Mouse (Mus musculus): ENCODE measurements around the gene Crisp2. TPM values are rescaled to one million over a fixed set of nuclear protein-coding genes. Genes with fewer than 3 reads are reported as not detected.
"Not testable (repeated sequence)": the region's sequence is repeated elsewhere in the genome, so short reads cannot be mapped to it uniquely, and the experiment has no call there.

Gene Crisp2
- polyA plus RNA-seq, 1 experiment from 2014 or later = not detected

DNA sequence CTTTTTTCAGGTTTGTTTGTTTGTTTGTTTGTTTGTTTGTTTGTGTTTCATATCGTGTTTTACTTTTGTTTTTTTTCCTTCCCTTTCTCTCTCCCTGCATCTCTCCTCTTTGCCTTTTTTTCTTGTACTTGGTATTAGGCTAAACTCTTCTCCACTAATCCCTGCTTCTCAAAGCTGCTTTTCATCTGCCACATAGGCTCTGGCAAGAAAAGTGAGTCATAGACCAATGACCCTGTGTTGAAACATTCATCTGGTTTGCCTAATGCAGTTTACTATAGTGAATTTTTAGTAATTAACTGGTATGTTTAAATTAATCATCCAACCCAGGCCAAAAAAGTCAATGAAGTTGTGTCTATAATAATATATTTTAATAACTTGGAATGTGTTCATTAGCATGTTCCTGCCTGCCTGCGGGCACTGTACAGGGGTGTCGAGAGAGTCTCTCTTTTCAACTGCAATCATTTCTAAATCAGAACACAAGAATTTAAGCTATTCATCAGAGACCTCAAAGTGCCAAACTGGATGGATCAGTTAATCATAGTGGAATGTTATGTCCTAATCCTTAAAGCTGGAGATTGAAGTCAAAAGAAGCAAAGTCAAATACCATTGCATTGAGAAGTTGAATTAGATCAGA is 4.0 kb downstream of the Crisp2 start:
- Histone ChIP-seq H3K9me3 (no peaks in the 10 kb centered on the region), H3K27ac (no peak overlapping the region), H3K4me3 (no peak overlapping the region), H3K27me3 (ENCODE audit: insufficient read depth, poor library complexity, severe bottlenecking) (no peaks in the 10 kb centered on the region), H3K36me3 (no peaks in the 10 kb centered on the region), H3K4me1 (replicated peaks) (no peaks in the 10 kb centered on the region)
- WGBS = 92% methylated on average over 3 of the region's 3 CpGs
- no peak for DNase-seq (ENCODE audit: low spot score)

DNA sequence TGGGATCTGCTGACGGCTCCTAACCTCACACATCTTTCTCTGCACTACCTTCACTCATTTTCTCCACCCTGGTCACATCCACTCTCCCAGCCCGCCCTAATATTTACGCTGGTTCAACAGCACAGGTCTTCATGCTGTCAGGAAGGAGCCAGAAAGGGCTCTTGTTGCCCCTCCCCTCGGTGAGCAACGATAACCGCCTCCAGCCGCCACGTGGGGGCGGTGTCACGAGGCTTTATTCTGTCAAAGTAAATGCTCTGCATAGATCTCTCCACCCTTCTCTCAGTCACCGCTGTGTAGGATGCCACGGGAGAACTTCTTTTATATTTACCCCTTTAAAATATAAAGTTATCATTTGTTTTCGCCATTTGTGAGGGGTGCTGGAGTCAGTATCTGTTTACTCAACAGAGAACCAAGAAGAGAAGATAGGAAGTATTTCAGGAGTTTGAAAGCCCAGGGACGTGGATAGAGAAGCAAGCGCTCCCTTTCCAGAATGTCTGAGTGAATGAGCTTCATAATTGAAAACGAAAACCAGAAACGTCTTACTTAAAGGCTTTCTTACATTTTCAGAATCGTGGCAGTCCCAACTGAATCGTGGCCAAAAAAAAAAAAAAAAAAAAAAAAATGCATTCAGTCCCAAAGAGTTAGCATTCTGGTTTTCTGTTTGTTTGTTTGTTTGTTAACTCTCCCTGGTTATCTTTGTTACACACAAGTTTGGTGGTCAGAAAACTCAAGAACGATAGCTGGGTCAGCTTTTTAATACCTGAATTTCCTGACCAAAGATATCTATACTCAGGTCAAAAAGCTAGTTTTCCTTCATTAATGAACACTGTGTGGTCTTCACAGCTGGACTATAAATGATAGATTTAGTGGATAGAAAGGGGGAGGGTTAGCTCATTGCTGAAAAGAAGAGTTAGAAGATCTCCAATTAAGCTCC is 12.6 kb downstream of the Crisp2 start:
- Histone ChIP-seq H3K27me3 (ENCODE audit: insufficient read depth, poor library complexity, severe bottlenecking) (no peaks in the 10 kb centered on the region), H3K36me3 (no peaks in the 10 kb centered on the region), H3K4me1 (replicated peaks) (no peaks in the 10 kb centered on the region), H3K9me3 (no peaks in the 10 kb centered on the region), H3K27ac (no peak overlapping the region), H3K4me3 (no peak overlapping the region)
- 62% methylated on average over 20 of the region's 20 CpGs for WGBS
- peak; percentile 11 for DNase-seq (ENCODE audit: low spot score)

DNA sequence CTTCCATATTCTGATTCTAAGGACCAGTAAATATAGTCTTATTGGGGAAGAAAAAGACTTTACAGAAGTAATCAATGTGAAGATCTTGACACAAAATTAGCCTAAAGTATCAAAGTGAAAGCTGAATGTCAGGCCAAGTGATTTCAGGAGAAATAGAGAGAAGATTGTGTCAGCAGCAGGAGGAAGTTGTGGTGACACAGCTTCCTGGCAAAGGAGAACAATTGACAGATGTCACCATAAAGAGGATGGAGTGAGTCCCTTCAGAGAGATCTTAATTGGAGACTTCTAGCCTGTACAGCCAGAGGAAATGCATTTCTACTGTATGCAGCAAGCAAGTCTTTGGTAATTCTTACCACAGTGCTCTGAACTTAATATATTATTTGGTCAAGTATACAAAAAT is 16.9 kb downstream of the Crisp2 start:
- no peaks in the 10 kb centered on the region for H3K9me3 ChIP-seq
- DNase-seq (ENCODE audit: low spot score) = no peak
- H3K27me3 ChIP-seq (ENCODE audit: insufficient read depth, poor library complexity, severe bottlenecking) = no peaks in the 10 kb centered on the region
- no peaks in the 10 kb centered on the region for H3K4me1 ChIP-seq (replicated peaks)
- no peak overlapping the region for H3K27ac ChIP-seq
- no peak overlapping the region for H3K4me3 ChIP-seq
- no peaks in the 10 kb centered on the region for H3K36me3 ChIP-seq

DNA sequence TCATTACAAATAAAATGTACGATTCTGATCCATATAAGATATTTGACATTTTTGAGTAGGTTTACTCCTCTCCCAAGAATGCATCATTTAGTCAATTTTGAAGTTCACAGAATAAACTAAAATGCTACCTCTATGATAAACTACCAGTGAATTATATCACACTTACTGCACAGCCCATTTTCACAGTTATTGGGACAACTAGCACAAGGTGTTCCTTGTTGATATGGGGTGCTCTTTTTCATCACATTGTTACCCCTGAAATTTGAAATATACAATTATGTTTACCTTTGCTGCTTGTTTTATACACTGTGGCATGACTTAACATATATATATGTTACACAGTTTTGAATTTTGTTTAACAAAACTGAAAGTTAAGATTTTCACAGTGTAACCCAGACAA is 39.7 kb downstream of the Crisp2 start:
- no peaks in the 10 kb centered on the region for H3K27me3 ChIP-seq (ENCODE audit: insufficient read depth, poor library complexity, severe bottlenecking)
- H3K9me3 ChIP-seq = no peaks in the 10 kb centered on the region
- no peaks in the 10 kb centered on the region for H3K4me1 ChIP-seq (replicated peaks)
- H3K36me3 ChIP-seq = no peaks in the 10 kb centered on the region
- no peak overlapping the region for H3K4me3 ChIP-seq
- no peak for DNase-seq (ENCODE audit: low spot score)
- 84% methylated on average over 1 of the region's 1 CpGs for WGBS
- no peak overlapping the region for H3K27ac ChIP-seq

DNA sequence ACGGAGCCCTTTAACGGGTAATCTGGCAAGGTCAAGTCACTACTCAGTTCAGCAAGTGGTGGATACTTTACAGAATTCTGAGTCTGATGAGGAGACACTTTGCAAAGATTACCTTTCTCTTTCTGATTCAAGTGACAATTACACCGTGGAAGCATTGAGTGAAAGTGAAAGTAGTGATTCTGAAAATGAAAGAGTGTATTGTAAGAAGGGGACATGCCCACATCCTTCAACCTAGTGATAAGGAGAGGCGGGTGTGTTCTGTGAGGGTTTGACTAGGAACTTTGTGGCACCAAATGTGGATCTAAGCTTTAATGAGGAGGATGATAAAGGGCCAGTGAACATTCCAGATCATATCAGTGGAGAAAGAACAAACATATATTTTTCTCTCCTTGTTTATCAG is 43.1 kb downstream of the Crisp2 start:
- no peak for DNase-seq (ENCODE audit: low spot score)
- Histone ChIP-seq H3K27ac (no peak overlapping the region), H3K9me3 (no peaks in the 10 kb centered on the region), H3K4me1 (replicated peaks) (no peaks in the 10 kb centered on the region), H3K27me3 (ENCODE audit: insufficient read depth, poor library complexity, severe bottlenecking) (no peaks in the 10 kb centered on the region), H3K36me3 (no peaks in the 10 kb centered on the region), H3K4me3 (no peak overlapping the region)
- 80% methylated on average over 4 of the region's 4 CpGs for WGBS

DNA sequence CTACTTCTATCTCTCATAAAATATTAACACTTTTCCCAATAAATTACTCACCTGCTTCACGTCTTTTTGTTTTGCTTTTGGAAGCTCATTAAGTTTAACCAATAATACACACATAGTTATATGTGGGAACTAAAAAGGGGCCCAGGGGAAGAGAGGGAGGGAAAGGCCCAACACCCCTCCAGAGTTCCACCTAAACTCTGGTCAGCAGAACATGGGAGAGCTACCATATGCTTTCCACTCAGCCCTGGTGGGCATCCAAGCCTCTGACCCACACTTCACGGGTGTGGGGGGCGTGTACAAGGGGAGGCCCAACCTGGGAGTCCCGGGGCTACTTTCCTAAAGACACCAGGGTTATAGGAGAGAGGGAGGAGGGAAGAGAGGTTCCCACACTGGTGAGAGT is 75.1 kb downstream of the Crisp2 start:
- no peak for DNase-seq (ENCODE audit: low spot score)
- no peak overlapping the region for H3K27ac ChIP-seq
- no peaks in the 10 kb centered on the region for H3K27me3 ChIP-seq (ENCODE audit: insufficient read depth, poor library complexity, severe bottlenecking)
- H3K4me3 ChIP-seq = no peak overlapping the region
- no peaks in the 10 kb centered on the region for H3K4me1 ChIP-seq (replicated peaks)
- 73% methylated on average over 4 of the region's 4 CpGs for WGBS
- no peaks in the 10 kb centered on the region for H3K36me3 ChIP-seq
- H3K9me3 ChIP-seq = no peaks in the 10 kb centered on the region

DNA sequence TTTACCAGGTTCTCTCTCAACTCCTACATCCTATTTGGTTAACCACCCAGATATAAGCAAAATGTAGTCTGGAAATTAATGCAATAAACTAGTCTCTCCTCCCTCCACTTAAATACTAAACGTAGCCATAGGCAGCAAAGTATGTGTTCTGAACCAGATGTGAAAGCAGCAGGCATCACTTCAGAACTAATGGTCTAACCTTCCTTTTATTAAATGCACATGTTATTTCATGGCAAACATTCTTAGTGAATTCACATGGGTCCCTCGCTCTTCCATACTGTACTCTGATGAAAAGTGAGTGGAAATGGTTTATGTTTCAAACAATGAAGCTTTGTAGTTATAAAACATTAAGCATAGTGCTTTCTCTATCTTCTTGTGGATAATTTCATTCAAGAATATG is 75.5 kb downstream of the Crisp2 start:
- no peak for DNase-seq (ENCODE audit: low spot score)
- no peak overlapping the region for H3K4me3 ChIP-seq
- WGBS = 83% methylated on average over 2 of the region's 2 CpGs
- H3K4me1 ChIP-seq (replicated peaks) = no peaks in the 10 kb centered on the region
- H3K27ac ChIP-seq = no peak overlapping the region
- no peaks in the 10 kb centered on the region for H3K9me3 ChIP-seq
- H3K27me3 ChIP-seq (ENCODE audit: insufficient read depth, poor library complexity, severe bottlenecking) = no peaks in the 10 kb centered on the region
- no peaks in the 10 kb centered on the region for H3K36me3 ChIP-seq

DNA sequence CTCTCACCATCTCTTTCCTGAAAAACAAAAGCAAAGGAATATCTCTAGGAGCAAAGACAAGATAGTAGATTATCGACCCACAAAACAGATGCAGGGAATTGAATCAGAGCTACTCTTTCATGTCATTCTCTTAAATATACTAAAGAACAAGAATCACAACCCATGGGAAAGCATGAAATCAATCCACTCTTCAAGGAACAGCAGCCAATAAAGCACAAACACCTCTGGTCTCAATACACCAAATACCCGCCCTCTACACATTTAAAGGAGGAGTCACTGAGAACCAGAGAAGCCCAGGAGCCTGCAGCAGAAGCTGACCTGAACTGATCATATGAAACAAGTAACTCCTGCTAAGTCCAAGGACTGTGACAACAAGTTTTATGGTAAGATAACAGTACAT is 80.0 kb downstream of the Crisp2 start, which contains the start of gene Esp1:
Esp1 (plus strand) TSS at position 301 of the 400 bp plus-strand sequence.
- Histone ChIP-seq H3K4me1 (replicated peaks) (no peaks in the 10 kb centered on the region), H3K27ac (no peak within 1 kb of the TSS), H3K27me3 (ENCODE audit: insufficient read depth, poor library complexity, severe bottlenecking) (no peaks in the 10 kb centered on the region), H3K36me3 (no peaks in the 10 kb centered on the region), H3K9me3 (no peaks in the 10 kb centered on the region), H3K4me3 (no peak within 1 kb of the TSS)
- 84% methylated on average over 2 of the region's 2 CpGs for WGBS
- DNase-seq (ENCODE audit: low spot score) = no peak

DNA sequence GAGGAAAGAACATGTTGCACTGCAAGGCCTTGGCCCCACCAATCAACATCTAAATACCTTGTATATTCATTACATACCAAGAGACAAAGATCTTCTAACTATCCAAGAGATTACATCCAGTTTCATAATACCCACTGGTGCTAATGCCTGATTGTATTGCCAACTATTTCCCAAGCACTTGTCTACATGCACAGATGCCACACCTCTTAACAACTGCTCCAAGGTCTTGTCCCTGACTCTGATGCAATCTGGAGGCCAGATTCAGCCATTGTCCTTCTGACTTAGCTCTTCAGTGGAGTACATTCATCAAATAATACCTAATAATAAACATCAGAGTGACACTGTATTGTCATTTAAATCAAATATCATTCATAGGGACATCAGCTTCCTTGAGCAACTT is 89.7 kb downstream of the Crisp2 start:
- not testable (repeated sequence) for H3K36me3 ChIP-seq; H3K27ac ChIP-seq; H3K4me3 ChIP-seq; H3K9me3 ChIP-seq; H3K27me3 ChIP-seq (ENCODE audit: insufficient read depth, poor library complexity, severe bottlenecking); DNase-seq (ENCODE audit: low spot score); H3K4me1 ChIP-seq (replicated peaks)

DNA sequence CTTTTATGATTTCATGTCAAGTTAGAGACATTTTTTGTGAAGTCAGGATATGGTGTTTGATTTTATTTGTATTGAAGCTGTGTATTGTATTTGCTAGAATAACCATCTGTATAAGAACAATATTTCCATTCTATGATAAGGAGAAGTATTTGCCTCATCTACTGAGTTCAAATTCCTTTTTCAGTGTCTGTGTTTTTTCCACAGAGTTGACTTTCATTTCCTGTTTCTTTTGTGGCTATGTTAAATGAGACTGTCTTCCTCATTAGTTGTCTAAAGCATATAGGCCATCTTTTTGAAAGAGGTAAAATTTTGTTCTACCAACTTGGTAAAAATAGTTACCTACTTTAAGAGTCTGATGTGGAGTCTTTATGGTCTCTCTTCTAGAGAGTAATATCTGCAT is 90.5 kb downstream of the Crisp2 start:
- Histone ChIP-seq H3K4me1 (replicated peaks) (no peaks in the 10 kb centered on the region), H3K36me3 (no peaks in the 10 kb centered on the region), H3K27me3 (ENCODE audit: insufficient read depth, poor library complexity, severe bottlenecking) (no peaks in the 10 kb centered on the region), H3K27ac (no peak overlapping the region), H3K9me3 (no peaks in the 10 kb centered on the region), H3K4me3 (no peak overlapping the region)
- DNase-seq (ENCODE audit: low spot score) = no peak

Other genes with a start within 250 kb of the Crisp2 start
- not detected in 2 replicates for gene Esp6, start 245.5 kb downstream of the Crisp2 start, polyA plus RNA-seq (2016; fragmentation: Nextera tagmentation; extraction: Ambion mirVana)
- gene Esp4, start 208.4 kb downstream of the Crisp2 start, polyA plus RNA-seq (2016; fragmentation: Nextera tagmentation; extraction: Ambion mirVana) = not detected in 2 replicates
- gene Esp3, start 174.9 kb downstream of the Crisp2 start, polyA plus RNA-seq (2016; fragmentation: Nextera tagmentation; extraction: Ambion mirVana) = not detected in 2 replicates
- not detected in 2 replicates for gene Esp1, start 79.9 kb downstream of the Crisp2 start, polyA plus RNA-seq (2016; fragmentation: Nextera tagmentation; extraction: Ambion mirVana)
- gene Rhag, start 4.1 kb upstream of the Crisp2 start, polyA plus RNA-seq (2016; fragmentation: Nextera tagmentation; extraction: Ambion mirVana) = 5.0 and 6.2 TPM in 2 replicates
- 0.82 and 1.2 TPM in 2 replicates for gene 9130008F23Rik, start 73.6 kb upstream of the Crisp2 start, polyA plus RNA-seq (2016; fragmentation: Nextera tagmentation; extraction: Ambion mirVana)
- not detected in 2 replicates for gene Glyatl3, start 107.3 kb upstream of the Crisp2 start, polyA plus RNA-seq (2016; fragmentation: Nextera tagmentation; extraction: Ambion mirVana)
- 20.3 and 28.2 TPM in 2 replicates for gene Mut, start 127.7 kb upstream of the Crisp2 start, polyA plus RNA-seq (2016; fragmentation: Nextera tagmentation; extraction: Ambion mirVana)
- gene Cenpq, start 128.0 kb upstream of the Crisp2 start, polyA plus RNA-seq (2016; fragmentation: Nextera tagmentation; extraction: Ambion mirVana) = 27.4 and 38.8 TPM in 2 replicates